Mouse (Mus musculus): ENCODE measurements around the gene Dock9.

The Dock9 gene

GRCm38 (mm10) chr14:121499769-121500168, 297.9 kb downstream of the Dock9 start:
- no peak for DNase-seq

GRCm38 (mm10) chr14:121497800-121498199, 299.8 kb downstream of the Dock9 start:
- DNase-seq = no peak

- no peak for DNase-seq
Measured at GRCm38 (mm10) chr14:121495741-121496140, 301.9 kb downstream of the Dock9 start.

GRCm38 (mm10) chr14:121495120-121495519, 302.5 kb downstream of the Dock9 start:
- no peak for DNase-seq

GRCm38 (mm10) chr14:121494238-121494637, 303.4 kb downstream of the Dock9 start:
- no peak for DNase-seq

GRCm38 (mm10) chr14:121493712-121494111, 303.9 kb downstream of the Dock9 start:
- DNase-seq = no peak

- no peak for DNase-seq
Measured at GRCm38 (mm10) chr14:121492328-121492727, 305.3 kb downstream of the Dock9 start.

Measured in B cell, adult 2 months (primary cell).